8 mouse cellular contexts compared by ENCODE assay signal in the genomic region with DNA sequence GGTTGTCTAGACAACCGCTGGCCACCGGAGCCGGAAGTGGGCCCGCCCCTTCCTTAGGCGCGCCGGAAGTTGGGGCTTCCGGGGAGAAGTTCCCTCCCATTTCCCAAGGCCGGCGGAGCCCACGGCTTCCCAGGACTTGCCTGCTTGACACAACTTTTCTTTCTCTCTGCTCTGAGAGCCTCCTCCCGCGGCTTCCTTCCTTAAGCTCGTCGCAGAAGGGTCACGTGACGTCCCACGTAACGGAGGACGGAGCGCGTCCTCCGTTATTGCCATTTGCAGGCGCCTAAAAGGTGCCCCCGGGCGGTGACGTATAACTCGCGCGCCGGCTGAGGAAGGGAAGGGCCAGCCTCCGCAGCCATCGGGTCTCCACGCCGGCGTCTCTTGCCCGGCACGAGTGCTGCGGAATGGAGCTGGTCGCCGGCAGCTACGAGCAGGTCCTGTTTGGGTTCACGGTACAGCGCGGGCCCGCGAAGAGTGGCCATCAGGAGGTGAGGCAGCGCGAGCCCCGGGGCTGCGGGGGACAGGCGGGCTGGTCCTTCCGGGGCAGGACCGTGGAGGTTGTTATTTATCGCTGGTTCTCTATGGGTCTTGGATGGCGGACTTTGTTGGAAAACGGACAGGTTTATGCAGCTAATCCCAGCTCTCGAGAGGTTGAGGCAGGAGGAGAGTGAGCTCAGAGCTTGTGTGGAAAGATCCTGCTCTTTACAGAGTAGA. TPM values are rescaled to one million over a fixed set of nuclear protein-coding genes. Genes with fewer than 3 reads are reported as not detected.
DNase-seq lines count a peak whose midpoint lies in the region; ATAC-seq and TF ChIP-seq lines count a peak whose summit lies in the region.

A gene (plus strand): TSS at position 98 of the 714 bp plus-strand sequence.

- peak within 1 kb of the TSS; percentile 86 for H3K4me3 ChIP-seq in hindbrain, embryonic 14.5 days (replicated peaks; ENCODE audit: low read length)

- peaks cover 20% of the 10 kb centered on the region for H3K4me1 ChIP-seq in hindbrain, embryonic 14.5 days (replicated peaks; ENCODE audit: control insufficient read depth, insufficient read depth, low read length)

- peak within 1 kb of the TSS; percentile 95 for H3K27ac ChIP-seq in hindbrain, embryonic 14.5 days

- in situ Hi-C loops in Patski (cut with MboI; ENCODE audit: low pct_unique_long_range_greater_than_20kb), result loop anchor here (10.0 kb wide), 1 partner anchor 244 kb away; a partner anchor contains a TSS

- DNase-seq in Patski (ENCODE audit: low read depth, low spot score), result peak; percentile 77
- peak; percentile 95 to 96 for DNase-seq in cerebellum, postnatal 14 days
- DNase-seq in frontal cortex, postnatal 25 days (ENCODE audit: low spot score in 2 of 2), result peak; percentile 91 to 92
- peak; percentile 94 for DNase-seq in hindbrain, embryonic 14.5 days (ENCODE audit: low spot score)
- peak; percentile 94 to 95 for DNase-seq in layer of hippocampus, postnatal 36 days
- DNase-seq in lung, postnatal 36 days, result peak; percentile 95
- peak; percentile 96 for DNase-seq in retina, postnatal 1 day
- DNase-seq in urinary bladder, adult 18-20 months (ENCODE audit: low spot score in 2 of 2), result peak; percentile 87 to 96

- WGBS in hindbrain, embryonic 14.5 days, result under 1% methylated on average over 58 of the region's 58 CpGs

- CTCF ChIA-PET in Patski (lab: Charles Lee), result interaction anchor here (1.1 kb wide), 1 partner anchor 18 kb away, joined by 3 read pairs; no protein-coding TSS in a partner anchor

- H3K4me2 ChIP-seq in hindbrain, embryonic 14.5 days (replicated peaks), result peak within 1 kb of the TSS; percentile 91

- no peaks in the 10 kb centered on the region for H3K9me3 ChIP-seq in hindbrain, embryonic 14.5 days (ENCODE audit: control insufficient read depth, low read length)

- H3K36me3 ChIP-seq in hindbrain, embryonic 14.5 days (replicated peaks; ENCODE audit: control insufficient read depth, insufficient read depth), result peaks cover 17% of the 10 kb centered on the region

- peak within 1 kb of the TSS; percentile 83 for H3K9ac ChIP-seq in hindbrain, embryonic 14.5 days

- ATAC-seq in Patski, result peak; percentile 91
- ATAC-seq in hindbrain, embryonic 14.5 days (ENCODE audit: low FRiP score), result peak; percentile 97

- POLR2A ChIA-PET in Patski (lab: Charles Lee), result interaction anchor here (0.8 to 1.6 kb wide), 4 partner anchors 12 to 147 kb away, joined by 3 to 5 read pairs (median 4); a partner anchor contains a TSS

- H3K27me3 ChIP-seq in Patski, result no peaks in the 10 kb centered on the region
- H3K27me3 ChIP-seq in hindbrain, embryonic 14.5 days (ENCODE audit: control insufficient read depth, insufficient read depth, low read length), result no peaks in the 10 kb centered on the region

- TF ChIP-seq CTCF in Patski (IDR thresholded peaks at IDR 0.05), result no peak

RNA-seq across cellular contexts. Expression of the gene that starts here (rescaled TPM):
- polyA plus RNA-seq in Patski (2021), result 70.1 TPM
- 57.0 and 65.8 TPM in 2 replicates for polyA plus RNA-seq in hindbrain, embryonic 14.5 days (2014; fragmentation: Nextera tagmentation; extraction: Ambion mirVana)
- 10 to 100 TPM; 40.7 to 42.7 TPM for total RNA-seq in layer of hippocampus, postnatal 36 days (2021)

Comparison
In these comparisons a context has a peak if more than half of its experiments do, and no peak if none do; other contexts are left out.
1. Peak in every context shown above with its lines: DNase-seq, ATAC-seq, H3K4me3 ChIP-seq and H3K27ac ChIP-seq.